Mouse (Mus musculus): ENCODE data around the gene Pjvk.

- TF ChIP-seq POLR2A (IDR thresholded peaks at IDR 0.05; ENCODE audit: low read depth, low read length), result no peak; the same call in none of the 2 replicates
- TF ChIP-seq CTCF (IDR thresholded peaks at IDR 0.05; ENCODE audit: extremely low read depth, insufficient read depth, insufficient read length, insufficient replicate concordance), result no peak
Measured at GRCm38 (mm10) chr2:76674725-76675427, 26.6 kb downstream of the Pjvk start, which contains the start of gene Plekha3.
